Mouse (Mus musculus) forebrain, embryonic 16.5 days (tissue): ENCODE data around the gene Tmem120a. TPM values are rescaled to one million over a fixed set of nuclear protein-coding genes. Genes with fewer than 3 reads are reported as not detected.

Source experiments
- ATAC-seq: fragments of 200-750 bp; cut with Nextera tagmentation; 2 replicates; pipeline ENCODE4 v1.8.0; 2017; ENCODE audit warnings: mild to moderate bottlenecking, moderate library complexity
- H3K27ac ChIP-seq: fragments of 300-500 bp; sonication (generic); 2 replicates; pipeline ENCODE4 v1.5.1; 2014; ENCODE audit warnings: low read length, control low read depth
- H3K27me3 ChIP-seq: fragments of 300-500 bp; sonication (generic); replicated peaks from 2 replicates; pipeline ENCODE4 v1.6.1; 2014; ENCODE audit warnings: low read length; ENCODE audit not compliant: control insufficient read depth, insufficient read depth
- H3K36me3 ChIP-seq: fragments of 300-500 bp; sonication (generic); 2 replicates; pipeline ENCODE4 v1.6.1; 2014; ENCODE audit not compliant: control insufficient read depth, insufficient read depth
- H3K4me1 ChIP-seq: fragments of 300-500 bp; sonication (generic); replicated peaks from 2 replicates; pipeline ENCODE4 v1.6.1; 2014; ENCODE audit warnings: low read length; ENCODE audit not compliant: control insufficient read depth, insufficient read depth
- H3K4me2 ChIP-seq: fragments of 300-500 bp; sonication (generic); 2 replicates; pipeline ENCODE4 v1.6.1; 2014; ENCODE audit warnings: mild to moderate bottlenecking, low read length, control low read depth
- H3K4me3 ChIP-seq: fragments of 300-500 bp; sonication (generic); replicated peaks from 2 replicates; pipeline ENCODE4 v1.5.1; 2014; ENCODE audit warnings: mild to moderate bottlenecking, low read length, control low read depth
- H3K9ac ChIP-seq: fragments of 300-500 bp; sonication (generic); replicated peaks from 2 replicates; pipeline ENCODE4 v1.6.1; 2014; ENCODE audit warnings: low read depth, low read length, control low read depth
- H3K9me3 ChIP-seq: fragments of 300-500 bp; sonication (generic); 2 replicates; pipeline ENCODE4 v1.6.1; 2016; ENCODE audit warnings: low read length; ENCODE audit not compliant: control insufficient read depth
- WGBS: fragments of 180-500 bp; shearing (Covaris S2); extraction: QIAGEN DNeasy Blood & Tissue Kit; methylation state at CpG from one replicate; pipeline ENCODE4 v1.1.7; 2014; 5-methylcytosine and 5-hydroxymethylcytosine counted together
- polyA plus RNA-seq: library from polyadenylated mRNA; unstranded; fragments of >200 nt; fragmentation: Nextera tagmentation; extraction: Ambion mirVana; gene quantifications from 2 replicates; pipeline ENCODE4 v1.2.1, GENCODE M21; 2015

Tmem120a gene
- polyA plus RNA-seq, 1 experiment from 2014 or later, result 82.9 TPM

DNA sequence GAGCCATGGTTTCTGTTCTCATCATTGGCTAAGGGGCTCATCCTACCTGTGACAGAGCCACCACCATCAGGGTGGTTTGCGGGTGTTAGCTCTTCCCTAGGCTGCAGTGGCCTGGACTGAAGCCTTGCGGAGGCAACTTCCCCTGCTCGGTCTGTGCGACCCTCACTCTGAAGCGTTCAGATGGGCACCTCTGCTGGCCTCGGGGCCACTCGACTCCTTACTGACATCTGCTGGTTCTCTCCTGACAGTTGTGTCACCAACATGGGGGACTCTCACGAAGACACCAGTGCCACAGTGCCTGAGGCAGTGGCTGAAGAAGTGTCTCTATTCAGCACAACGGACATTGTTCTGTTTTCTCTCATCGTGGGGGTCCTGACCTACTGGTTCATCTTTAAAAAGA lies 28.6 kb downstream of the Tmem120a start:
- Histone ChIP-seq H3K27ac (no peak overlapping the region), H3K4me1 (no peaks in the 10 kb centered on the region), H3K9ac (no peak overlapping the region), H3K4me3 (no peak overlapping the region), H3K9me3 (no peaks in the 10 kb centered on the region), H3K4me2 (no peak overlapping the region), H3K27me3 (no peaks in the 10 kb centered on the region), H3K36me3 (peaks cover 9% of the 10 kb centered on the region)
- 53% methylated on average over 10 of the region's 10 CpGs for WGBS
- ATAC-seq, result no peak

DNA sequence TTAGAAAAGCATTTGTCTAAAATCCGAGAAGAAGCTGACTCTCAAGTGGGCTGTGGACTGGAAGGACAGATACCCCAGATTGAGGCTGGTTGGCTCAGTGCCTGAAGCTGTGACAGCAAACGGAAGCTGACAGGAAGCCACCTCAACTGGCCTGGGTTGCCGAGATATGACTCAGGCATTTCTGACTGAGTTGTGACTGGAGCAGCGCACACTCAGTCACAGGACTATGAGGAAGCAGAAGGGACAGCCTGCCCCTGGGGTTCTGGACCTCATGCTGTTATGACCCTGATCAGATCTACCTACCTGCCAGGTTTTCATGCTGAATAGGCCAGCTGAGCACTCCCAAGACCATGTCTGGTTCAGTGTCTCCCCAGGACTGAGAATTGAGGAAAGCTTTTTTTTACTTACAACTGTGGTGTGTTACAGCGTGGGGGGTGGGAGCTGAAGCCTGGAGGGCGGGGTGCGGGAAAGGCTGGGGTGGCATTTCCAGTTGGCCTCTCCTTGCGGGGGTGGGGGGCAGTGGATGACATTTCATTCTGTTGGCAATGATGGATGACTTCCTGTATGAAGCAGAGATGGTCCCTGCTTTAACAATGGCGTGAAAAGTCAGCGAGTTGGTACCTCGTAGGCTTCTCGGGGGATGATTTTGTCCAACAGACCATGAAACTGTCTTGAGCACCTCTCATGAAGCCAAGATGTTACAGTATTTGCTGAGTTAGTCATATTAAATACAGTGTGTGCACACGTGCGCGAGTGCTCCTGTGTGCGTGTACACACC lies 30.6 kb downstream of the Tmem120a start:
- Histone ChIP-seq H3K9me3 (no peaks in the 10 kb centered on the region), H3K36me3 (peaks cover 14% of the 10 kb centered on the region), H3K27ac (no peak overlapping the region), H3K27me3 (no peaks in the 10 kb centered on the region), H3K4me2 (no peak overlapping the region), H3K4me1 (no peaks in the 10 kb centered on the region), H3K4me3 (no peak overlapping the region), H3K9ac (no peak overlapping the region)
- 84% methylated on average over 16 of the region's 16 CpGs for WGBS
- no peak for ATAC-seq

DNA sequence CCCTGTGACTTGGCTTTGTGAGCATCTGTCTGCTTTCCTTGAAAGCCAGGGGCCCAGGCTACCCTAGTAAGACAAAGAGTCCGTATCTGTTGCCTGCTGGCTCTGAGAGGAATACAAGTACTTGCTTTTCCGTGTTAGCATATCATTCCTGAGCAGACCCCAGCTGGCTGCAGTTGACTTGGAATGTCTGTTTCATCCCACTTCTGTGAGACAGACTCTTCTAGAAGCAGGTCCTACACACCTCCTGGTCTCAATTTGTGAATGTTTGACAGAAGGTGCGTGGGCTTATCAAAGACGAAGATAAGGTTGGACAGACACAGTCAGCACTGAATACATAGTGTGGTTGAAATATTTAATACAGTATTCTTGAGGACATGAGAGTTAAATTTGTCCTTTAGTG lies 31.4 kb downstream of the Tmem120a start:
- Histone ChIP-seq H3K36me3 (peaks cover 13% of the 10 kb centered on the region), H3K4me2 (no peak overlapping the region), H3K9ac (no peak overlapping the region), H3K4me3 (no peak overlapping the region), H3K4me1 (no peaks in the 10 kb centered on the region), H3K27ac (no peak overlapping the region), H3K9me3 (no peaks in the 10 kb centered on the region), H3K27me3 (no peaks in the 10 kb centered on the region)
- no peak for ATAC-seq
- 80% methylated on average over 4 of the region's 4 CpGs for WGBS

DNA sequence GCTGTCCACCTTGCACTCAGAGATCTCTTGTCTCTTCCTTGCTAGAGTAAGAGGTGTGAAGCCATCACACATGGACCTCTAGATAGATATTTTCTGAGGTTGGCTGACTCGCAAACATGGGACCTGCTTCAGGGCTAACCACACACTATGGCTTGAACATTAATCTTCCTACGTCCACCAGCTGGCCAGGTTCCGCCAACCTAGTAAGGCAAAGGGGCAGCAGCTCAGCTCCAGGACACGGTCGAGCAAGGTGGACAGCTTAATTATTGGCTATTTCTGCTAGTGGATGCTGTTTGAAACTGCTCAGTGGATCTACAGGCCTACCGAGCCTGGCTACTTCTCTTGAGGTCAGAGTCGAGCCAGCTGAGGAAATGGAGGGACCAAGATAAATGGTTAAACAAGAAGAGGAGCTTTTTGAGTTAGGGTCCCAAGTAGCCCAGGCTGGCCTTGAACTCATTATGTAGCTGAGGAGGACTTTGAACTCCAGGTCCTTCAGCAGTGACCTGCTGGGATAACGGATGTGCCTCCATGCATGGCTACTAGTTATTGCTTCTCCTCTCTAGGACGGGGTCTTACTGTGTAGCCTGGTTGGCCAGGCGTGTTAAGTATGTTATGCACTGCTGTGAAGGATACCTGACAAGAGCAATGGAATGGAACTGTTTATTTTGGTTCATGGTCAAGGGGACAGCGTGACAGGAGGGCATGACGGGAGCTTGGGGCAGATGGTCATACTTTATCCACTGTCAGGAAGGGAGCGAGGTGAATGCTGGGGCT lies 32.5 kb downstream of the Tmem120a start:
- WGBS, result 96% methylated on average over 13 of the region's 13 CpGs
- Histone ChIP-seq H3K4me1 (no peaks in the 10 kb centered on the region), H3K9me3 (no peaks in the 10 kb centered on the region), H3K27ac (no peak overlapping the region), H3K27me3 (no peaks in the 10 kb centered on the region), H3K4me2 (no peak overlapping the region), H3K9ac (no peak overlapping the region), H3K4me3 (no peak overlapping the region), H3K36me3 (peaks cover 13% of the 10 kb centered on the region)
- no peak for ATAC-seq

DNA sequence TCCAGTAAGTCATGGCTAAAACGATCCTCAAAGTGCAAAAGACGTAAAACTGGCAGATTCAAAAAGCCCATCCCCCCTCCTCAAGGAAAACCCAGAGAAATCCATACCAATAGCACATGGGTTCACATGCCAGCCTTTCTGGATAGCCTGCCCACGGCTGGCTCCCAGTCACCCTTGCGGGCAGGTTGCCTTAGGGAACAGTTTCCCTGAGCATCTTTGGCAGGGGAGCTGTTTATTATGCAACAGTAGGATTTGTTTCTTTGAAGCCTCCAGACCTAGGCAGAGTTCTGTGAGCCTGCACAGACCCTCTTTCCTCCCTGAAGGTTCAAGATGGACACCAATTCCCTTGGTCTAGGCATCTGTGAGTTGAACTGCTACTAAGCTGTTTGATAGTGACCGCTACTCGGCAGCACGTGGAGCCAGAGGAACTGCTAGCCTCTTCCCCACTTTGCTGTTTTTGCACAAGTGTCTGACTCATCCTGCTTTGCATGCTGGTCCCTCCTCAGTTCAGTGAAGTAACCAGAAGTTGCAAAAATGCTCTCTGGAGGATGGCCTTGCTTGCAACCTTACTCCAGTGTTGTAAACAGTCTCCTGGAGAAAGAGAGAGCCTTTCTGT lies 33.5 kb downstream of the Tmem120a start:
- Histone ChIP-seq H3K4me2 (no peak overlapping the region), H3K9ac (no peak overlapping the region), H3K27ac (no peak overlapping the region), H3K9me3 (no peaks in the 10 kb centered on the region), H3K4me3 (no peak overlapping the region), H3K4me1 (no peaks in the 10 kb centered on the region), H3K27me3 (no peaks in the 10 kb centered on the region), H3K36me3 (peaks cover 7% of the 10 kb centered on the region)
- no peak for ATAC-seq
- WGBS, result 91% methylated on average over 7 of the region's 7 CpGs

DNA sequence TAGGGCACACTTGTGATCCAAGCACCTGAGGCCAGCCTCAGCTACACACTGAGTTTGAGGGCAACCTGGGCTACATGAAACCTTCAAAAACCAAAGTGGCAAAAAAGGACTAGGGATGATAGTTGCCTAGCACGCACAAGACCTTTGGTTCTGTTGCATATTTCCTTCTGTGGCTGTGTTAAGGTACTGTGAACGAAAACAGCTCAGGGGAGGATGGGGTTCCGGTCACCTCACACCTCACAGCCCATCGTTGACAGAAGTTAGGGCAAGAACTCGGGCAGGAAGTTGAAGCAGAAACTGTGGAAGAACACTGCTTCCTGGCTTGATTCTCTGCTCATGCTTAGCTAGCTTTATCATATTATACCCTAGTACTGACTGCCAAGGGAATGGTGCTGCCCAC lies 34.5 kb downstream of the Tmem120a start:
- Histone ChIP-seq H3K36me3 (peaks cover 7% of the 10 kb centered on the region), H3K27me3 (no peaks in the 10 kb centered on the region), H3K9ac (no peak overlapping the region), H3K4me2 (no peak overlapping the region), H3K4me1 (no peaks in the 10 kb centered on the region), H3K27ac (no peak overlapping the region), H3K9me3 (no peaks in the 10 kb centered on the region), H3K4me3 (no peak overlapping the region)
- no peak for ATAC-seq
- 94% methylated on average over 5 of the region's 5 CpGs for WGBS

DNA sequence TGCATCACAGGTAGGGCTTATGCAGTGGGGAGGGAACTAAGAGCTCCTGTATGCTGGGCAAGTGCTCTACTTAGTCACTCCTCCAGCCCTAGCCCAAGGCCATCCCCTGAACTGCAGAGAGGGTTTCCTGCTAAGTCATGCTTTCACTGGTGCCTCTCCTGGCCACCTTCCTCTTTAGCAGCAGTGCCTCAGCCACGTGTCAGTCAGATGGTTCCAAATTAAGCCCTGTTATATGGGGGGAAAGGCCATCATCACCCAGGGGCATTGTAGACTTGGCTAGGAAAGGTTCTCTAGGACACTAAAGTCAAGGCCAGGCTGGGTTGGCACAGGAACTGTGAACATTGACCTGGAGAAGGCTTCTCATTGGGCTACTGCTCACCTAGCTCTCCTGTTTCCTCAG lies 36.4 kb downstream of the Tmem120a start:
- 76% methylated on average over 1 of the region's 1 CpGs for WGBS
- Histone ChIP-seq H3K4me3 (no peak overlapping the region), H3K9me3 (no peaks in the 10 kb centered on the region), H3K9ac (no peak overlapping the region), H3K4me1 (no peaks in the 10 kb centered on the region), H3K27ac (no peak overlapping the region), H3K36me3 (peaks cover 7% of the 10 kb centered on the region), H3K27me3 (no peaks in the 10 kb centered on the region), H3K4me2 (no peak overlapping the region)
- ATAC-seq, result no peak

DNA sequence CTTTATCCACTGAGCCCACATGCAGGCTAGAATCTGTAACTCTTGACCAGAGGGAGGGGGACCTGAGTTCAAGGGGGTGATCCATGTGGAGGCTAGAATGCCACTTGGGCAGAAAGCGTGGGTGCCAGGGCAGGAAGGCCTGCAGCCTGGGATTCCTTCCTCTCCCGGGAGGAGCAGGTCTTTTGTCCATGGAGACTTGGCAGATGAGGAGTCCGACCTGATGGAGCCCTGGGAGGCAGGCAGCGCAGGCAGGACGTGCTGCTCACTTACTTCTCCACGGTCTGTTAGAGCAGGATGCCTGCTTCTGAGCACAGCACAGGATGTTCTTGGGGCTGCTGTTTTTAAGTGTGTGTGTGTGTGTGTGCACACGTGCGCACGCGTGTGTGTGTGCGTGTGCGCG lies 37.2 kb downstream of the Tmem120a start:
- no peak overlapping the region for H3K4me3 ChIP-seq
- H3K27me3 ChIP-seq, result no peaks in the 10 kb centered on the region
- no peak overlapping the region for H3K4me2 ChIP-seq
- H3K9me3 ChIP-seq, result no peaks in the 10 kb centered on the region
- no peaks in the 10 kb centered on the region for H3K4me1 ChIP-seq
- peaks cover 7% of the 10 kb centered on the region for H3K36me3 ChIP-seq
- no peak overlapping the region for H3K27ac ChIP-seq
- no peak overlapping the region for H3K9ac ChIP-seq
- 95% methylated on average over 13 of the region's 13 CpGs for WGBS
- ATAC-seq, result no peak

DNA sequence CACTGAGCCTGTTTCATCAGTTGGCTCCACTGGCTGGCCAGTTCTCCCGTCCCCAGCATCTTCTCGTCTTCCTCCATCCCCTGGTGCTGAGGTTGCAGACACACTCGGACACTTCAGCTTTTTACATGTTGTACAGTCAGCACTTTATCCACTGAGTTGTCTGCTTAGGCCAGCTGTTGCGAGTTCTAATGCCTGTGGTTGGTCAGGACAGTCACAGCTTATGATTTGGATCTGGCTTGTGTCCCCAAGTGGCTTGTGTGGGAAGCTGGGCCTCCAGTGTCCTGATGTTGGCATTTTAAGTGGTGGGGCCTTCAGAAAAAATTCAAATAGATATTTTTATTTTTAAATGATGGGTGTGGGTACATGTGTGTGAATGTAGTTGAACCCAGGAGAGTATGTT lies 38.9 kb downstream of the Tmem120a start:
- 94% methylated on average over 4 of the region's 4 CpGs for WGBS
- no peak overlapping the region for H3K9ac ChIP-seq
- no peaks in the 10 kb centered on the region for H3K27me3 ChIP-seq
- H3K27ac ChIP-seq, result no peak overlapping the region
- no peak overlapping the region for H3K4me2 ChIP-seq
- H3K9me3 ChIP-seq, result no peaks in the 10 kb centered on the region
- no peak for ATAC-seq
- no peak overlapping the region for H3K4me3 ChIP-seq
- H3K36me3 ChIP-seq, result peaks cover 5% of the 10 kb centered on the region
- no peaks in the 10 kb centered on the region for H3K4me1 ChIP-seq
